Mouse (Mus musculus): ENCODE measurements at regions not wholly inside any gene's neighbourhood (a gene's known extent, or its start where the extent isn't known, plus 50 kb on each side); places are given as distances from the start of the nearest gene placed in this dataset.
A peak's percentile ranks its signal among the peaks of the same experiment; 100 is the strongest.

GRCm38 (mm10) chr1:73381578-73381977 is 365.9 kb upstream of the Tnp1 start:
- DNase-seq: no peak
- no peak overlapping the region for H3K4me2 ChIP-seq (ENCODE audit: low read length)
- H3K27me3 ChIP-seq (ENCODE audit: control insufficient read depth, insufficient read depth, low read length): no peaks in the 10 kb centered on the region
- H3K4me1 ChIP-seq (ENCODE audit: control insufficient read depth, insufficient read depth, low read length): no peaks in the 10 kb centered on the region
- no peak for ATAC-seq (ENCODE audit: low FRiP score, low TSS enrichment)
- H3K27ac ChIP-seq (replicated peaks; ENCODE audit: low read depth, low read length): no peak overlapping the region
- H3K9me3 ChIP-seq (ENCODE audit: control insufficient read depth, low read length): no peaks in the 10 kb centered on the region
- no peak overlapping the region for H3K4me3 ChIP-seq (replicated peaks; ENCODE audit: low read depth, low read length)
- 89% methylated on average over 9 of the region's 9 CpGs for WGBS
- no peaks in the 10 kb centered on the region for H3K36me3 ChIP-seq (ENCODE audit: control insufficient read depth, insufficient read depth, low read length)
- H3K9ac ChIP-seq (replicated peaks; ENCODE audit: low read length): no peak overlapping the region

DNA sequence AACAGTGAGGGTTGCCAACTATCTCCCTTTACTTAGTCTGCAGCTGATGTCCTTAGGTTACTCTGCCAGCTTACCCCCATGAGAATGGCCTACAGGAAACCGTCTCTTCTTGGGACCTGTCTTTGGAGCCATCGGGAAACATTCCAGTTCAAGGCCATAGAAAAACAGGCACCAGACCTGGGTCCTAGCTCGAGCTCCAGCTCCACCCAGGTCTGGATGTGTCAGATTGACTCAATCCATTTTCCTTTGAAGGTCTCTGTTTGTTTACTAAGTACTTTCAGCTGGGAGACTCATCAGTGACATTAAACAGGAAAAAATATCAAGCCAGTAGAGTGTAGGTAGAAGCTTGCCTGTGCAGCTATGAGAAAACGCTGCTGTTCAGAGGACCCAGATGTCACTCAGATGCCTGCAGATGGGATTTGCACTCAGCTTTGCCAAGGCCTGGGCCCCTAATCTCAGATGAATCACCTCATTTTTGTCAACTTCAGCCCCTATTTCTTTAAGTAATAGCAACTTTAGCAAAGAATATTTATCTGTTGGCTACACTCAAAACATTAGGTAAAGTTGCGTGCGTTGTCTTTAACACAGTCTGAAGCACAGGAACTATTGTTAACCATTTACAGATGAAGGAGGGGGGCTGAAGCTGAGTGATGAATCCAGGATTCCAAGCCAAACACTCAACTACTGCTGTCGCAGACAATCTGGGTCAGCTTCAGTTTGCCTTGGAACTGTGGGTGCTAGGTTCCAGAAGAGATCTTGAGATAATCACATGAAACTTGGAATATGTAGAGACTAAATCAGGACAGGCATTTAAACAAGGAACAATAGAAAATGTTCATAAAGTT is 359.0 kb upstream of the Tnp1 start:
- no peak overlapping the region for H3K4me3 ChIP-seq (replicated peaks; ENCODE audit: low read depth, low read length)
- ATAC-seq (ENCODE audit: low FRiP score, low TSS enrichment) (no peak), DNase-seq (no peak)
- H3K27me3 ChIP-seq (ENCODE audit: control insufficient read depth, insufficient read depth, low read length): no peaks in the 10 kb centered on the region
- no peaks in the 10 kb centered on the region for H3K9me3 ChIP-seq (ENCODE audit: control insufficient read depth, low read length)
- no peaks in the 10 kb centered on the region for H3K36me3 ChIP-seq (ENCODE audit: control insufficient read depth, insufficient read depth, low read length)
- H3K4me1 ChIP-seq (ENCODE audit: control insufficient read depth, insufficient read depth, low read length): no peaks in the 10 kb centered on the region
- H3K4me2 ChIP-seq (ENCODE audit: low read length): no peak overlapping the region
- H3K27ac ChIP-seq (replicated peaks; ENCODE audit: low read depth, low read length): no peak overlapping the region
- H3K9ac ChIP-seq (replicated peaks; ENCODE audit: low read length): no peak overlapping the region
- 92% methylated on average over 7 of the region's 7 CpGs for WGBS

- H3K27ac ChIP-seq (replicated peaks; ENCODE audit: low read depth, low read length): no peak overlapping the region
- WGBS: 70% methylated on average over 5 of the region's 5 CpGs
- H3K4me1 ChIP-seq (ENCODE audit: control insufficient read depth, insufficient read depth, low read length): peaks cover 11% of the 10 kb centered on the region
- H3K9ac ChIP-seq (replicated peaks; ENCODE audit: low read length): no peak overlapping the region
- no peaks in the 10 kb centered on the region for H3K36me3 ChIP-seq (ENCODE audit: control insufficient read depth, insufficient read depth, low read length)
- H3K4me2 ChIP-seq (ENCODE audit: low read length): no peak overlapping the region
- H3K9me3 ChIP-seq (ENCODE audit: control insufficient read depth, low read length): no peaks in the 10 kb centered on the region
- no peak for DNase-seq
- no peak for ATAC-seq (ENCODE audit: low FRiP score, low TSS enrichment)
- H3K27me3 ChIP-seq (ENCODE audit: control insufficient read depth, insufficient read depth, low read length): no peaks in the 10 kb centered on the region
- no peak overlapping the region for H3K4me3 ChIP-seq (replicated peaks; ENCODE audit: low read depth, low read length)
These were observed 352.5 kb upstream of the Tnp1 start for GRCm38 (mm10) chr1:73368222-73368621.

GRCm38 (mm10) chr1:73365842-73366241 is 350.1 kb upstream of the Tnp1 start:
- H3K4me3 ChIP-seq (replicated peaks; ENCODE audit: low read depth, low read length): no peak overlapping the region
- DNase-seq (no peak), ATAC-seq (ENCODE audit: low FRiP score, low TSS enrichment) (no peak)
- no peak overlapping the region for H3K27ac ChIP-seq (replicated peaks; ENCODE audit: low read depth, low read length)
- H3K4me2 ChIP-seq (ENCODE audit: low read length): no peak overlapping the region
- H3K36me3 ChIP-seq (ENCODE audit: control insufficient read depth, insufficient read depth, low read length): no peaks in the 10 kb centered on the region
- peaks cover 14% of the 10 kb centered on the region for H3K4me1 ChIP-seq (ENCODE audit: control insufficient read depth, insufficient read depth, low read length)
- 47% methylated on average over 4 of the region's 4 CpGs for WGBS
- no peaks in the 10 kb centered on the region for H3K9me3 ChIP-seq (ENCODE audit: control insufficient read depth, low read length)
- H3K27me3 ChIP-seq (ENCODE audit: control insufficient read depth, insufficient read depth, low read length): no peaks in the 10 kb centered on the region
- H3K9ac ChIP-seq (replicated peaks; ENCODE audit: low read length): no peak overlapping the region

DNA sequence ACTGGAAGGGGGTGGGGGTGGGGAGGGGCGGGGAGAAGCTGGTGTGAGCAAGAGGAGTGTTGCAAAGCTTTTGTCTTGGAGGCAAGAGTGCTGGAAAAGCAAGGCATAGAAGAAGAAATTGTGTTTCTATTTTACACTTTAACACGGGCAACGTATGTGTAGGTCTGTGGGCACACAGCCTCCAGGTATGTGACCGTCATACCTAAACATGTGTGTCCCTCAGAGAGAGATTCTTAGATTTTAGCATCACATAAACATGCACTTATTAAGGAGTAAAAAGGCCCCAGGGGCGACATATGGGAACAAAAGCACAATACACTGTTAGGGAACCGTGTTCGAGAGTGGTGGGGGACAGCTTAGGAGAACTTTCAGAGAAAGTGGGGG is 348.6 kb upstream of the Tnp1 start:
- H3K27ac ChIP-seq (replicated peaks; ENCODE audit: low read depth, low read length): 0 out of 2 replicates have a peak overlapping the region, but pooled peaks have one; percentile 3
- no peak overlapping the region for H3K4me2 ChIP-seq (ENCODE audit: low read length)
- H3K4me3 ChIP-seq (replicated peaks; ENCODE audit: low read depth, low read length): no peak overlapping the region
- DNase-seq: no peak
- H3K27me3 ChIP-seq (ENCODE audit: control insufficient read depth, insufficient read depth, low read length): no peaks in the 10 kb centered on the region
- H3K9ac ChIP-seq (replicated peaks; ENCODE audit: low read length): no peak overlapping the region
- WGBS: 55% methylated on average over 7 of the region's 7 CpGs
- peaks cover 14% of the 10 kb centered on the region for H3K4me1 ChIP-seq (ENCODE audit: control insufficient read depth, insufficient read depth, low read length)
- no peak for ATAC-seq (ENCODE audit: low FRiP score, low TSS enrichment)
- H3K36me3 ChIP-seq (ENCODE audit: control insufficient read depth, insufficient read depth, low read length): no peaks in the 10 kb centered on the region
- no peaks in the 10 kb centered on the region for H3K9me3 ChIP-seq (ENCODE audit: control insufficient read depth, low read length)

DNA sequence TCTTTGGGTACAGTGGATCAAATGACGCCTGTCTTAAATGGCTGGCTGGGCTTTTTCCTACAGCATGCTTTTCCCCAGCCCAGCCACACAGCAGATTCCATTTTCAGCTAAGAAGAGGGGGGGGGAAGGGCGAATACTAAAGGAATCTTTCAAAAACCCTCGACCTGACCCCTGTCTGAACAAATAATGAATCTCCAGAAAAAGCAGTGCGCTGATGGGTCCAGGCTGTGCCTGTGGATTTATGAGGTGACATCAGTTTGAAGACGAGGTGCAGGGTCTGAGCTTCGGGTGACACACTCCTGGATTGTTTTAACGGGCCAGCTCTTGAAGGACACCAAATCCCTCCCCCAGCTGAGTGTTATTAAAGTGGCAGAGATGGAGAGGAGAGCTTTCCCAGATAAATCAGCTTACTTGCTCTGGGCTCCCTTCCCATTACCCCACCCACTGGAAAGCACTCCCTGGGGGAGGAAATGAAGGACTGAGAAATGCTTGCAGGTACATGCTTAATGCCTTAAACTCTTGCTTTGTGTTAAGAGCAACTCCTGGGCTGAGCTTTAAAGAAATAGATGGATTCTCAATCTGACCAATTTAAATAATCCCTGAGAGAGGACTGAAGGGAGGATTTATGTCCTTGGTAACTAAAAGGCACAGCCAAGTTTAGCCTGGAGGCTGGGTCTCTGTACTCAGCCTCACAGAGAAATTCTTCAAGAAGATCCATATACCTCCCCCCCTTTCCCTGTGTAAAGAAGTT is 348.0 kb upstream of the Tnp1 start:
- H3K27ac ChIP-seq (replicated peaks; ENCODE audit: low read depth, low read length): peak overlapping the region; percentile 54
- ATAC-seq (ENCODE audit: low FRiP score, low TSS enrichment) (peak; percentile 72), DNase-seq (peak; percentile 65)
- no peak overlapping the region for H3K4me3 ChIP-seq (replicated peaks; ENCODE audit: low read depth, low read length)
- WGBS: 8% methylated on average over 7 of the region's 7 CpGs
- no peaks in the 10 kb centered on the region for H3K36me3 ChIP-seq (ENCODE audit: control insufficient read depth, insufficient read depth, low read length)
- H3K4me1 ChIP-seq (ENCODE audit: control insufficient read depth, insufficient read depth, low read length): peaks cover 14% of the 10 kb centered on the region
- H3K9me3 ChIP-seq (ENCODE audit: control insufficient read depth, low read length): no peaks in the 10 kb centered on the region
- peak overlapping the region; percentile 12; the same call in 1 of the 2 replicates for H3K4me2 ChIP-seq (ENCODE audit: low read length)
- H3K9ac ChIP-seq (replicated peaks; ENCODE audit: low read length): peak overlapping the region; percentile 9; the same call in 1 of the 2 replicates
- no peaks in the 10 kb centered on the region for H3K27me3 ChIP-seq (ENCODE audit: control insufficient read depth, insufficient read depth, low read length)

GRCm38 (mm10) chr1:73362122-73362521 is 346.4 kb upstream of the Tnp1 start:
- Histone ChIP-seq H3K4me1 (ENCODE audit: control insufficient read depth, insufficient read depth, low read length) (peaks cover 14% of the 10 kb centered on the region), H3K9ac (replicated peaks; ENCODE audit: low read length) (no peak overlapping the region), H3K36me3 (ENCODE audit: control insufficient read depth, insufficient read depth, low read length) (no peaks in the 10 kb centered on the region), H3K4me3 (replicated peaks; ENCODE audit: low read depth, low read length) (no peak overlapping the region), H3K4me2 (ENCODE audit: low read length) (no peak overlapping the region), H3K27ac (replicated peaks; ENCODE audit: low read depth, low read length) (no peak overlapping the region), H3K9me3 (ENCODE audit: control insufficient read depth, low read length) (no peaks in the 10 kb centered on the region), H3K27me3 (ENCODE audit: control insufficient read depth, insufficient read depth, low read length) (no peaks in the 10 kb centered on the region)
- DNase-seq (peak; percentile 17), ATAC-seq (ENCODE audit: low FRiP score, low TSS enrichment) (no peak)
- WGBS: 74% methylated on average over 1 of the region's 1 CpGs

GRCm38 (mm10) chr1:73361300-73361699 is 345.6 kb upstream of the Tnp1 start:
- 93% methylated on average over 7 of the region's 7 CpGs for WGBS
- no peak for DNase-seq

More at GRCm38 (mm10) chr1:73361300-73361699, 345.6 kb upstream of the Tnp1 start:
- Histone ChIP-seq H3K4me1 (ENCODE audit: control insufficient read depth, insufficient read depth, low read length) (peaks cover 14% of the 10 kb centered on the region), H3K36me3 (ENCODE audit: control insufficient read depth, insufficient read depth, low read length) (no peaks in the 10 kb centered on the region), H3K9ac (replicated peaks; ENCODE audit: low read length) (no peak overlapping the region), H3K4me3 (replicated peaks; ENCODE audit: low read depth, low read length) (no peak overlapping the region), H3K9me3 (ENCODE audit: control insufficient read depth, low read length) (no peaks in the 10 kb centered on the region), H3K27ac (replicated peaks; ENCODE audit: low read depth, low read length) (no peak overlapping the region), H3K27me3 (ENCODE audit: control insufficient read depth, insufficient read depth, low read length) (no peaks in the 10 kb centered on the region), H3K4me2 (ENCODE audit: low read length) (no peak overlapping the region)
- no peak for ATAC-seq (ENCODE audit: low FRiP score, low TSS enrichment)

Data from midbrain, embryonic 14.5 days (tissue).